Mouse (Mus musculus): ENCODE measurements around the gene Sirpb1a. TPM values are rescaled to one million over a fixed set of nuclear protein-coding genes. Genes with fewer than 3 reads are reported as not detected.

The Sirpb1a gene
- 2.0 and 4.6 TPM in 2 replicates for polyA plus RNA-seq (2012; ENCODE audit: low replicate concordance)

DNA sequence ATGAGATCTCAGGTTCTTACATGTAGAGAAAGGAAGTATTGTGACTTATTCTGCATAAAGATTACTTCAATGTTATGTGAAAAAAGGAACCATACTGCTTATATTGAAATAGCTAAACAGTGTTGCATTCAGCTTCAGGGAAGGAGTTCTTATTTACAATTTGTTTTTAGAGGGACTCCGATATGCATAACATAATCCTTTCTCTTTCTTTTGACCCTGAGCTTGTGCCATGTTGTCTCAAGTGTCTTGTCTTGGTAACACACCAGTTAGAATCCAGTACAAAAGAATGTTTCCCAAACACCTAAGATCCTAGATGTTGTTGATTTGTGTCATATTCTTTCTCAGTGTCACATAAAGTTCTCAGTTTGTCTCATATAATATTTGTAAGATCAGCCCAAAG, at the start of gene Sirpb1a:
Sirpb1a (minus strand) TSS at position 74 of the 400 bp plus-strand sequence.

DNA sequence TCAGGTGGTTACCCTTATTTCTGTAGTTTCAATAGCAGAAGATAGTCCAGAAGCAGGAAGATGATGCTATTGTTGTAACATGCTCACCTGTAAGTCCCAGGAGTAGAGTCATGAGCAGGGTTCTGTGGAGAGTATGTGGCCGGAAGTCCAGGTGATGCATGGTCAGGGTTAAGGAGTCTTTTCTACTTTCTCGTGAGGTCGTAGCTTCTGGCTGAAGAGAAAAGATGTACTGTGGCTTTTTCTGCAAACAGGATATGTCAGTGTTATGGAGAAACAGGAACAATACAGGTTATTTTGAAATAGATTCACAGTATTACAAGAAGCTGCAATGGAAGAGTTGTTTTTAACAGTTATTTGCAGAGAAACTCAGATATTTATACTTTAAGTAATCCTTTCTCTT, 94.3 kb downstream of the Sirpb1a start, which contains the start of gene Gm9733:
Gm9733 (minus strand) TSS at position 240 of the 400 bp plus-strand sequence.

Other genes starting within 250 kb of the Sirpb1a start
- gene Gm9733, start 94.2 kb downstream of the Sirpb1a start, polyA plus RNA-seq (2012; ENCODE audit: low replicate concordance) = 0.34 and 0.51 TPM in 2 replicates
- 0.26 and 0.73 TPM in 2 replicates for gene Sirpb1b, start 148.5 kb upstream of the Sirpb1a start, polyA plus RNA-seq (2012; ENCODE audit: low replicate concordance)

Measured in hematopoietic multipotent progenitor cell, adult 10-12 weeks (in vitro differentiated cells).